Mouse (Mus musculus) left cerebral cortex, adult 11 months (tissue): ENCODE measurements around the gene Syt16.
A peak's percentile ranks its signal among the peaks of the same experiment; 100 is the strongest.

ENCODE experiments used
- DNase-seq: peaks from one replicate; pipeline ENCODE4 v3.0.0; 2022; ENCODE audit warnings: low spot score

Syt16 gene

GRCm38 (mm10) chr12:74316344-74316973, 319.0 kb downstream of the Syt16 start, which contains the start of gene Gm11042:
Gene Gm11042, minus strand, starts transcription at chr12:74316394.
- no peak for DNase-seq

- DNase-seq, result peak; percentile 67
Observed at GRCm38 (mm10) chr12:74316989-74317759, 319.7 kb downstream of the Syt16 start.

GRCm38 (mm10) chr12:74320318-74320717, 322.9 kb downstream of the Syt16 start:
- DNase-seq, result no peak

- no peak for DNase-seq
Observed at GRCm38 (mm10) chr12:74321981-74322380, 324.5 kb downstream of the Syt16 start.
